Mouse (Mus musculus): Measurements from ENCODE around the gene Ankrd66.

- no peak for TF ChIP-seq GATA1 (IDR thresholded peaks at IDR 0.05; ENCODE audit: borderline replicate concordance, low read length)
- no peak for TF ChIP-seq FLI1 (IDR thresholded peaks at IDR 0.05; ENCODE audit: low read length)
These were observed 12.9 kb downstream of the Ankrd66 start for GRCm38 (mm10) chr17:43530507-43530906.

Data from megakaryocyte, embryonic 14.5 days (primary cell).